Mouse (Mus musculus) forebrain, embryonic 12.5 days (tissue): ENCODE measurements at regions not wholly inside any gene's neighbourhood (a gene's known extent, or its start where the extent isn't known, plus 50 kb on each side); places are given as distances from the start of the nearest gene placed in this dataset.
"Not testable (repeated sequence)": the region's sequence is repeated elsewhere in the genome, so short reads cannot be mapped to it uniquely, and the experiment has no call there.

Experiments used
- ATAC-seq: fragments of 200-750 bp; cut with Nextera tagmentation; 2 replicates; pipeline ENCODE4 v1.8.0; 2017; ENCODE audit warnings: moderate TSS enrichment; ENCODE audit not compliant: low FRiP score
- H3K27ac ChIP-seq: fragments of 300-500 bp; sonication (generic); 2 replicates; pipeline ENCODE4 v1.5.1; 2016; ENCODE audit warnings: mild to moderate bottlenecking
- H3K27me3 ChIP-seq: fragments of 300-500 bp; sonication (generic); 2 replicates; pipeline ENCODE4 v1.6.1; 2016; ENCODE audit warnings: mild to moderate bottlenecking
- H3K36me3 ChIP-seq: fragments of 300-500 bp; sonication (generic); replicated peaks from 2 replicates; pipeline ENCODE4 v1.6.1; 2016; ENCODE audit warnings: mild to moderate bottlenecking
- H3K4me1 ChIP-seq: fragments of 300-500 bp; sonication (generic); 2 replicates; pipeline ENCODE4 v1.6.1; 2016
- H3K4me2 ChIP-seq: fragments of 300-500 bp; sonication (generic); 2 replicates; pipeline ENCODE4 v1.6.1; 2016; ENCODE audit warnings: mild to moderate bottlenecking, moderate library complexity
- H3K4me3 ChIP-seq: fragments of 300-500 bp; sonication (generic); replicated peaks from 2 replicates; pipeline ENCODE4 v1.5.1; 2016; ENCODE audit warnings: mild to moderate bottlenecking
- H3K9ac ChIP-seq: fragments of 300-500 bp; sonication (generic); 2 replicates; pipeline ENCODE4 v1.6.1; 2016; ENCODE audit warnings: mild to moderate bottlenecking
- H3K9me3 ChIP-seq: fragments of 300-500 bp; sonication (generic); 2 replicates; pipeline ENCODE4 v1.6.1; 2016
- WGBS: fragments of 180-500 bp; shearing (Covaris S2); methylation state at CpG from one replicate; pipeline ENCODE4 v1.1.7; 2016; 5-methylcytosine and 5-hydroxymethylcytosine counted together

DNA sequence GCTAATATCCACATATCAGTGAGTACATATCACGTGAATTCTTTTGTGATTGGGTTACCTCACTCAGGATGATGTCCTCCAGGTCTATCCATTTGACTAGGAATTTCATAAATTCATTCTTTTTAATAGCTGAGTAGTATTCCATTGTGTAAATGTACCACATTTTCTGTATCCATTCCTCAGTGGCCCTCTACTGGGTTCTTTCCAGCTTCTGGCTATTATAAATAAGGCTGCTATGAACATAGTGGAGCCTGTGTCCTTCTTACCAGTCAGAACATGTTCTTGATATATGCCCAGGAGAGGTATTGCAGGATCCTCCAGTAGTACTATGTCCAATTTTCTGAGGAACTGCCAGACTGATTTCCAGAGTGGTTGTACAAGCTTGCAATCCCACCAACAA lies 884.0 kb upstream of the Lrrc4c start:
- H3K36me3 ChIP-seq, H3K27me3 ChIP-seq, H3K9ac ChIP-seq, H3K4me2 ChIP-seq, H3K27ac ChIP-seq, H3K9me3 ChIP-seq, ATAC-seq, H3K4me3 ChIP-seq, H3K4me1 ChIP-seq: not testable (repeated sequence)
- 69% methylated on average over 1 of the region's 1 CpGs for WGBS

DNA sequence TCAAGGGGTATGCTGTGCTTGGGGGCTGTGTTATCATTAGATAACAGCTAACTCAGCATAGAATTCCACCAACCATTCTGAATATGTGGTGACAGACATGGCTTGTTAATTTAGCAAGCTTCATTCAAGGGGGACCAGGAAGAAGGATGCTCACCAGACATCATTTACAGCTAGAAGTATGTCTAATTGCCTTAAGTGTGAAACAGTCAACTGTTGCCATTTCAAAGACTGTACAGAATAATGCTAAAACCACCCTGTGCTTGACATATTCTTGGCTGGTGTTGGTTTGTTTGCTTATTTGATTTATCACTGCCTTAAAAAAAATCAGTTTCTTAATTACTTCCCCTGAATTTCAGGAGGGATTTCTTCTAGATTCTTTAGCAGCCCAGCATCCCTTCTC lies 877.0 kb upstream of the Lrrc4c start:
- ATAC-seq, result no peak
- Histone ChIP-seq H3K9ac (no peak overlapping the region), H3K9me3 (no peaks in the 10 kb centered on the region), H3K36me3 (no peaks in the 10 kb centered on the region), H3K4me1 (no peaks in the 10 kb centered on the region), H3K4me2 (no peak overlapping the region), H3K27ac (no peak overlapping the region), H3K27me3 (no peaks in the 10 kb centered on the region), H3K4me3 (no peak overlapping the region)

GRCm38 (mm10) chr2:95443245-95443799 lies 874.6 kb upstream of the Lrrc4c start:
- no peaks in the 10 kb centered on the region for H3K9me3 ChIP-seq
- H3K27me3 ChIP-seq, result no peaks in the 10 kb centered on the region
- no peak overlapping the region for H3K4me3 ChIP-seq
- ATAC-seq, result no peak
- H3K4me1 ChIP-seq, result no peaks in the 10 kb centered on the region
- no peak overlapping the region for H3K4me2 ChIP-seq
- no peak overlapping the region for H3K27ac ChIP-seq
- H3K36me3 ChIP-seq, result no peaks in the 10 kb centered on the region
- H3K9ac ChIP-seq, result no peak overlapping the region
- 80% methylated on average over 2 of the region's 2 CpGs for WGBS

DNA sequence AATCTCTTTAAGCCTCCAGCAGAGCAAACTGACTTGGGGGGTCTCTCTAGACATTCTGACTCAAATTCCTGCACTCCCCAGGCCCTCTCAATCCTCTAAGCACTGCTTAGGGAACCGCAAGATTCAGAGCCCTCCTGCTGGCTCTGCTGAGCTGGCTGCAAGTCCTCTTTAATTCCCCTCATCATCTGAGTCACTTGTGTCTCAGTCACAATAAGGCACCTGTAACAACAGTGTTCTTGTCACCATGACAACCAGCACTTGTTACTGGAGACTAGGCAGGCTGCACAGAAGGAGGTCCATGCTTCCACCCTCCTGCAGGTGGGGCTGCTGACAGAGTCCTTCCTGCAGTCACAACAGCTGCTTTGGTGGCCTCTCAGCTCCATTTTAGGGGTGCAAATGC lies 869.1 kb upstream of the Lrrc4c start:
- ATAC-seq, result peak; percentile 86
- WGBS, result 0% methylated on average over 1 of the region's 1 CpGs

GRCm38 (mm10) chr2:95479827-95480226 lies 838.1 kb upstream of the Lrrc4c start:
- no peak overlapping the region for H3K9ac ChIP-seq
- no peak overlapping the region for H3K27ac ChIP-seq
- no peaks in the 10 kb centered on the region for H3K4me1 ChIP-seq
- WGBS, result 90% methylated on average over 5 of the region's 5 CpGs
- no peak overlapping the region for H3K4me2 ChIP-seq
- H3K9me3 ChIP-seq, result no peaks in the 10 kb centered on the region
- no peak for ATAC-seq
- H3K27me3 ChIP-seq, result no peaks in the 10 kb centered on the region
- no peak overlapping the region for H3K4me3 ChIP-seq
- H3K36me3 ChIP-seq, result no peaks in the 10 kb centered on the region

More for the DNA sequence above, 869.1 kb upstream of the Lrrc4c start:
- Histone ChIP-seq H3K4me1 (peaks cover 6% of the 10 kb centered on the region), H3K36me3 (no peaks in the 10 kb centered on the region), H3K27me3 (no peaks in the 10 kb centered on the region), H3K9ac (no peak overlapping the region), H3K27ac (no peak overlapping the region), H3K4me2 (no peak overlapping the region), H3K9me3 (no peaks in the 10 kb centered on the region), H3K4me3 (no peak overlapping the region)

DNA sequence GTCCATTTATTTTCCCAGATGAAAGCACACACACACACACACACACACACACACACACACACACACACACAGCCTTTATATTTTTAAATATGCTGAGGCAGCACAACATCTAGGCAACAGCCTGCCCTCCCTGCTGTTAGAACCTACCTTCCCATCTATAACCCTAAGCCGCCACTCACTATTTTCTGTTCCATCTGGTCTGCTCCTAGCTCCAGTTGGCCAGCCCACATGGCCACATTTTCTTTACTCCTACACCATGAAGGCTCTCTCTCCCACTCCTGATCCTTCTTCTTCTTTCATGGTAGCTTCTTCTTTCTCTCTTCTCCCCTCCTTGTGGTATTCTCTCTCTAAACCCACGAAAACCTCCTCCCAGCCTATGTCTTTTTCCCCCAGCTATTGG lies 834.6 kb upstream of the Lrrc4c start:
- H3K27me3 ChIP-seq, result no peaks in the 10 kb centered on the region
- no peaks in the 10 kb centered on the region for H3K9me3 ChIP-seq
- no peak overlapping the region for H3K4me3 ChIP-seq
- no peak overlapping the region for H3K9ac ChIP-seq
- 85% methylated on average over 2 of the region's 2 CpGs for WGBS
- ATAC-seq, result no peak
- no peak overlapping the region for H3K27ac ChIP-seq
- H3K4me2 ChIP-seq, result no peak overlapping the region
- no peaks in the 10 kb centered on the region for H3K36me3 ChIP-seq
- no peaks in the 10 kb centered on the region for H3K4me1 ChIP-seq

GRCm38 (mm10) chr2:95487580-95488135 lies 830.3 kb upstream of the Lrrc4c start:
- no peak for ATAC-seq
- no peak overlapping the region for H3K4me2 ChIP-seq
- no peaks in the 10 kb centered on the region for H3K9me3 ChIP-seq
- H3K4me3 ChIP-seq, result no peak overlapping the region
- no peaks in the 10 kb centered on the region for H3K27me3 ChIP-seq
- H3K36me3 ChIP-seq, result no peaks in the 10 kb centered on the region
- no peak overlapping the region for H3K27ac ChIP-seq
- H3K4me1 ChIP-seq, result no peaks in the 10 kb centered on the region
- 90% methylated on average over 3 of the region's 3 CpGs for WGBS
- H3K9ac ChIP-seq, result no peak overlapping the region

GRCm38 (mm10) chr2:95494026-95494697 lies 823.8 kb upstream of the Lrrc4c start:
- Histone ChIP-seq H3K27me3 (no peaks in the 10 kb centered on the region), H3K9ac (no peak overlapping the region), H3K4me2 (no peak overlapping the region), H3K4me3 (no peak overlapping the region), H3K27ac (no peak overlapping the region), H3K4me1 (no peaks in the 10 kb centered on the region), H3K36me3 (no peaks in the 10 kb centered on the region), H3K9me3 (no peaks in the 10 kb centered on the region)
- no peak for ATAC-seq
- WGBS, result 88% methylated on average over 2 of the region's 2 CpGs

- Histone ChIP-seq H3K4me2 (no peak overlapping the region), H3K27me3 (no peaks in the 10 kb centered on the region), H3K4me3 (no peak overlapping the region), H3K9me3 (no peaks in the 10 kb centered on the region), H3K9ac (no peak overlapping the region), H3K4me1 (no peaks in the 10 kb centered on the region), H3K27ac (no peak overlapping the region), H3K36me3 (no peaks in the 10 kb centered on the region)
- no peak for ATAC-seq
- WGBS, result 55% methylated on average over 4 of the region's 4 CpGs
Observed at GRCm38 (mm10) chr2:95494698-95495088, 823.3 kb upstream of the Lrrc4c start.

GRCm38 (mm10) chr2:95511286-95511685 lies 806.7 kb upstream of the Lrrc4c start:
- ATAC-seq, result no peak
- Histone ChIP-seq H3K4me1 (no peaks in the 10 kb centered on the region), H3K36me3 (no peaks in the 10 kb centered on the region), H3K4me3 (no peak overlapping the region), H3K9ac (no peak overlapping the region), H3K27ac (no peak overlapping the region), H3K27me3 (no peaks in the 10 kb centered on the region), H3K4me2 (no peak overlapping the region), H3K9me3 (no peaks in the 10 kb centered on the region)

DNA sequence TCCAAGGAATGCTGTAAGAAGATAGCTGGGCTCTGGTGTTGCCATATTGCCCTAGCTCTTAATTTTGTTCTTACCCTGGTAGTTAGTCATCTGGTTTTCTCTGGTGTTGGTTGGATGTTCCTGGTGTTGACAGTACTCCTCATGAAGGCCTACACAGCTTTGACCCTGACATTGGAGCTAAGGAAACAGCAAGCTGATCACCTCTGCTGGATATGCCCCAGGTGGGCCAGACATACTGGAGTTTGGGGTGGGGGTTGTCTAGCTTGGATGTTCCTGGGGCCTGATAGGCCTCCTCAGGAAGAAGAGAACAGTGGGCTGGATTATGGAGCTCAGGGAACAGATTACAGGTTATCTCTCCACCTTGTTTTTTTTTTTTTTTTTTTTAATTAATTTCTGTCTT lies 796.3 kb upstream of the Lrrc4c start:
- no peaks in the 10 kb centered on the region for H3K9me3 ChIP-seq
- H3K4me2 ChIP-seq, result no peak overlapping the region
- no peaks in the 10 kb centered on the region for H3K4me1 ChIP-seq
- no peaks in the 10 kb centered on the region for H3K27me3 ChIP-seq
- H3K27ac ChIP-seq, result no peak overlapping the region
- no peaks in the 10 kb centered on the region for H3K36me3 ChIP-seq
- no peak for ATAC-seq
- no peak overlapping the region for H3K9ac ChIP-seq
- H3K4me3 ChIP-seq, result no peak overlapping the region

GRCm38 (mm10) chr2:95524590-95525266 lies 793.2 kb upstream of the Lrrc4c start:
- ATAC-seq, result no peak
- no peak overlapping the region for H3K9ac ChIP-seq
- no peaks in the 10 kb centered on the region for H3K9me3 ChIP-seq
- WGBS, result 39% methylated on average over 4 of the region's 4 CpGs
- no peak overlapping the region for H3K4me3 ChIP-seq
- no peaks in the 10 kb centered on the region for H3K4me1 ChIP-seq
- no peak overlapping the region for H3K27ac ChIP-seq
- H3K36me3 ChIP-seq, result no peaks in the 10 kb centered on the region
- H3K27me3 ChIP-seq, result no peaks in the 10 kb centered on the region
- no peak overlapping the region for H3K4me2 ChIP-seq

- 80% methylated on average over 2 of the region's 2 CpGs for WGBS
- no peak for ATAC-seq
- no peak overlapping the region for H3K27ac ChIP-seq
- H3K9me3 ChIP-seq, result no peaks in the 10 kb centered on the region
- no peaks in the 10 kb centered on the region for H3K27me3 ChIP-seq
- no peaks in the 10 kb centered on the region for H3K36me3 ChIP-seq
- no peak overlapping the region for H3K4me2 ChIP-seq
- H3K9ac ChIP-seq, result no peak overlapping the region
- H3K4me3 ChIP-seq, result no peak overlapping the region
- H3K4me1 ChIP-seq, result no peaks in the 10 kb centered on the region
Observed at GRCm38 (mm10) chr2:95564089-95564488, 753.9 kb upstream of the Lrrc4c start.
